Mouse (Mus musculus): ENCODE measurements at regions not wholly inside any gene's neighbourhood (a gene's known extent, or its start where the extent isn't known, plus 50 kb on each side); places are given as distances from the start of the nearest gene placed in this dataset.

DNA sequence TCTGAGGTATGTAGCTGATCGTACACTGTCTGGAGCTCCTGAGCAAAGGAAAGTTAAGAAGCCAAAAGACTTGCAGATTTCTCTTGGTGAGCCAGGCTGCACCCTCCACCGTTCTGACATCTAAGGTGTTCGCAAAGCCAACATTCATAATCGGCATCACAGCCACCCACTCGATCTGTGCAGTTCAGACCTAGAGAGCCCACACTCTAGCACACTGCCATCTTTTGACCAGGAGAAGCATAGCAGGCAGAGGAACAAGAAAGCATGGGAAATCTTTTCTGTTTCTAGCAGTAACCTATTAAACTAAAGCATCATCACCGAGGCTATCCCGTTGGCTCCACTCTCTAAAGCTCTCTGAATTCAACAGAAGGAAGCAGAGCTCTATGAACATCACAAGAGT is 59.2 kb downstream of the Areg start:
- H3K36me3 ChIP-seq, result no peaks in the 10 kb centered on the region
- no peak overlapping the region for H3K9ac ChIP-seq
- H3K27me3 ChIP-seq, result no peaks in the 10 kb centered on the region
- H3K9me3 ChIP-seq, result no peaks in the 10 kb centered on the region
- ATAC-seq (ENCODE audit: borderline replicate concordance, extremely low read depth, low FRiP score, low TSS enrichment), result no peak
- H3K27ac ChIP-seq, result no peak overlapping the region
- H3K4me2 ChIP-seq, result no peak overlapping the region
- WGBS, result 27% methylated on average over 7 of the region's 7 CpGs
- H3K4me1 ChIP-seq, result no peaks in the 10 kb centered on the region
- no peak overlapping the region for H3K4me3 ChIP-seq

DNA sequence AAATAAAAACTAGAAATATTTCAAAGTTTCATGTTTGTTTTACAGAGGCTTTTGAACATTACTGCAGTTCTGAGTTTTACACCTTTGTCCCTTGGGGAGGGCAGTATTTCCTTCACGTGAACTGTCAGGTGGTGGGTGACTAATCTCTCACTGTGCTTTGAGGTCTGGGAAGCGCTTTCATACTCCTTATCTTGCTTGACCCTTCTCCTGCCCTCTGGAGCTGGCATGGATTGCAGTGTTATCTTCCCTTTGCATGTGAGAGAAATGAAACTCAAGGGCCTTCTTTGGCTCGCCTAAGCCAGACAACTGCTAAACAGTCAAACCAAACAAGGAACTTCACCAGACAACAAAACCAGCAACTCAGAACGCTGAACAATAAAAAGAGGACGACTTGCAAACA is 61.0 kb downstream of the Areg start:
- H3K4me3 ChIP-seq, result no peak overlapping the region
- H3K36me3 ChIP-seq, result no peaks in the 10 kb centered on the region
- 28% methylated on average over 5 of the region's 5 CpGs for WGBS
- no peaks in the 10 kb centered on the region for H3K27me3 ChIP-seq
- 0 out of 2 replicates have a peak, but pooled peaks cover 5% of the 10 kb centered on the region for H3K4me1 ChIP-seq
- no peaks in the 10 kb centered on the region for H3K9me3 ChIP-seq
- no peak for ATAC-seq (ENCODE audit: borderline replicate concordance, extremely low read depth, low FRiP score, low TSS enrichment)
- no peak overlapping the region for H3K9ac ChIP-seq
- H3K4me2 ChIP-seq, result no peak overlapping the region
- no peak overlapping the region for H3K27ac ChIP-seq

DNA sequence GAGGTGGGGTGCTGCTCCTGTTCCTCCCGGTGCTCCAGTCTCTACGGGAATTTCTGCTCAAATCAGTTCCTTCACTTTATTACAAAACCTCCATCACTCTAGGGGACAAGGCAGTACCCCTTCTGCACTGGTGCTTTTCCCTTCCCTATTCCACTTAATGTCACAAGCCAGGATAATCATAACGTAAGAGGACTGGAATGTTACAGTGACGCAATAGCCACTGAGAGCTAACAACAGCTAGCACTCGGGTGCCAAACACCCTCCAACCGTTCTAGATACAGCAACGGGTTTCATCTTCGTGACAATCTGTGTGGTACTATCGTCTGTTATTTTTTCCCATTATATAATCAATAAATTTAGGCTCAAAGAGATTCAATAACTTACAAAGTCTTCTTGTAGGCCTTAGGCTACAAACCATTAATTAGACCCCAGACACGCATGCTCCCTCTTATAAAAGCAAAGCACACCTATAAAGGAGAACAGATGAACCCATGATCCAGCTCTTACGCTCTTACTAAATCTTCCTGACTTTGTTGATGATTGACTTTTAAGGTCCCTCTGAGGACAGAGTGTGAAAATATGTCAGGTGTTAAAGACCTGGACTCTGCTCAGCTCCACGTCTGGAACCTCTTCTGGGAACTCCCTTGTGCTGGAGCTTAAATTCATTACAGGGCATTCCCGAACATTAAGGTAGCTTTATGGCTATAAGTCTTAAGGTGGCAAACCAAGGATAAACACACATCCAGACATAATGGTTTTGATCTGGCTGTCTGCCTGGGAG is 65.0 kb downstream of the Areg start:
- no peaks in the 10 kb centered on the region for H3K36me3 ChIP-seq
- no peak overlapping the region for H3K4me2 ChIP-seq
- H3K4me1 ChIP-seq, result peaks cover 14% of the 10 kb centered on the region
- no peaks in the 10 kb centered on the region for H3K27me3 ChIP-seq
- no peak overlapping the region for H3K9ac ChIP-seq
- 69% methylated on average over 13 of the region's 13 CpGs for WGBS
- no peak overlapping the region for H3K27ac ChIP-seq
- H3K9me3 ChIP-seq, result no peaks in the 10 kb centered on the region
- peak; percentile 35; the same call in 1 of the 2 replicates for ATAC-seq (ENCODE audit: borderline replicate concordance, extremely low read depth, low FRiP score, low TSS enrichment)
- H3K4me3 ChIP-seq, result no peak overlapping the region

DNA sequence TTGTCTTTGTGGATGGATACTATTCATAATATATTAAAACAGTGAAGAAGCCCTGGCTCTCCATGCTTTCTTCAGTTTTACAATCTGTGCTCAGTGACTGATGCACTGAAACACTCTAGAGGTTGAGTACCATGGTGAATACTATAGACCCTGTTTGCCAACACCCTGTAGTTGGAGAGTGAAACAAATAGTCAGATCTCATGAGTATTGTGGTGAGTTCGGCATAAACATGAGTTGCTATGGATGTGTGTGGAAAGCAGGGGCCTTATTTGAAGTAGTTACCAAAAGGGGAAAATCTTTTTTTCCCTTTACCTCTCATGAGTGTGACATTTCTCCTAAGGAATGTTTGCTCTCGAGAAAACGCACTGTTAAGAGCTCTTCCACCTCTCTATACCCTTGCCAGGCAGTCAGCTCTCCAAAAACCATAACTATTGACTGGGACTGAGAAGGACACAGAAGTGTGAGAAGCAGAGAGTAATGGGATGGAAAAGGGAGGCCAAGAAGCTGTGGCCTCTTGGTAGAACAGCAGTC is 66.0 kb downstream of the Areg start:
- Histone ChIP-seq H3K36me3 (no peaks in the 10 kb centered on the region), H3K4me1 (peaks cover 14% of the 10 kb centered on the region), H3K27me3 (no peaks in the 10 kb centered on the region), H3K27ac (peak overlapping the region; percentile 67), H3K9ac (no peak overlapping the region), H3K4me3 (no peak overlapping the region), H3K9me3 (no peaks in the 10 kb centered on the region), H3K4me2 (no peak overlapping the region)
- ATAC-seq (ENCODE audit: borderline replicate concordance, extremely low read depth, low FRiP score, low TSS enrichment), result peak; percentile 39; the same call in 1 of the 2 replicates
- WGBS, result 61% methylated on average over 3 of the region's 3 CpGs

DNA sequence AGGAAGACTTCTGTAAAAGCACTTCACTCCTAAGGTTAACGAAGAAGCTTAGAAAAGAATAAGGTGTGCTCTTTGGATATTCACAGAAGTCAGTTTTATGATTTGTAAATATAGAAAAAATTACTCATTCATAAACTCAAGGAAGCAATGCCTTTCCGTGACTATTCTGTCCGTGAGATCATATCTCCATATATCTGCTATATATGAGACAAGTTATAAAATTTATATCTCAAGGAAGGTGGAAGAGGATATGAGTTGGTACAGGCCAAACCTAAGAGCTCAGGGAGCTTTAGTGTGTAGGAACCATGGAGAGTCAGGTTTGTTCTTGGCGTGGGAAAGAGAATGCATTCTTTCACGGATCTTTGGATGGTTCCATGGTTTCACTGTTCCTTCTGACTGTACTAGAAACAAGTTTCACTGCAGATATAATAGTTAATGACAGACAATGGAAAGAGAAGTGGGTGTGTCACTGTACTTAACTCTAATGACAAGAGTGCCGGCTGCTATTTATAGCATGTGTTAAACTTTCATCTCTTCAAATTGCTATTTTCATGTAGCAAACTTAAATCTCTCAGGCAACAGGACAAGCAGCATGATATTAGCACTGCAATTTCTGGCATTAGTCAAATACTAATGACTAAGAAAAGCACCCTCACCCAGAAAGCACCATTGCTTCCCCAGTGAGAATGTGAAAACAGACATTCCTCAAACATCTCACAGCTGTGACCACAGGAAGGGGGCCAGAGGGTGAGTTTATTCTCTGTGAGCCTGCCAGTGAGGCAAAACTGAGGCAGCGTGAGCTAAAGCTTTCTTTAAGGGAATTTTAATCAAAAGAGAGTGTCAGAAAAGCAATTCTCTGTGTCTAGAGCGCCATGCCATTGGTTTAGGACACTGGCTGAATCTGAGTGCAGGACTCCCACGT is 67.4 kb downstream of the Areg start:
- no peaks in the 10 kb centered on the region for H3K9me3 ChIP-seq
- no peak overlapping the region for H3K4me3 ChIP-seq
- H3K4me1 ChIP-seq, result peaks cover 14% of the 10 kb centered on the region
- no peaks in the 10 kb centered on the region for H3K27me3 ChIP-seq
- no peak overlapping the region for H3K4me2 ChIP-seq
- ATAC-seq (ENCODE audit: borderline replicate concordance, extremely low read depth, low FRiP score, low TSS enrichment), result no peak
- H3K9ac ChIP-seq, result no peak overlapping the region
- 67% methylated on average over 9 of the region's 9 CpGs for WGBS
- no peak overlapping the region for H3K27ac ChIP-seq
- no peaks in the 10 kb centered on the region for H3K36me3 ChIP-seq

DNA sequence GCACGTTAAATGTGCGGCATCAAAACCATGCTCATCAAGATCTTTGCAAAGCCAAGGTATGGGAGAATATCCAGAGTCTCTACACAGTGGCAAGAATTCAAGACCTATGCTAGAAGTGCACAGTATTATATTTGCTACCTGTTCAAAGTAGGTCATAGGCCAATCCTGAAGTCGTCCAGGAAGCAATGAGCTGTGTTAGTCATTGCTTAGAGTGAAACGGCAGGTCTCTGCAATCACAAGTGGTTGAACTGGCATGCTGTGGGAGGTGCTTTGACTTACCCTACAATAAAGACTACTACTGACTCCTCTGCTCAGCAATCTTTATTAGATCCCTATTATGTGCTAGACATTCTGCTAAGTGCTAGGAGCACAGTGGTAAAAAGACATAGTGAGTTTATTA is 80.8 kb downstream of the Areg start:
- ATAC-seq (ENCODE audit: borderline replicate concordance, extremely low read depth, low FRiP score, low TSS enrichment), result no peak
- no peaks in the 10 kb centered on the region for H3K36me3 ChIP-seq

DNA sequence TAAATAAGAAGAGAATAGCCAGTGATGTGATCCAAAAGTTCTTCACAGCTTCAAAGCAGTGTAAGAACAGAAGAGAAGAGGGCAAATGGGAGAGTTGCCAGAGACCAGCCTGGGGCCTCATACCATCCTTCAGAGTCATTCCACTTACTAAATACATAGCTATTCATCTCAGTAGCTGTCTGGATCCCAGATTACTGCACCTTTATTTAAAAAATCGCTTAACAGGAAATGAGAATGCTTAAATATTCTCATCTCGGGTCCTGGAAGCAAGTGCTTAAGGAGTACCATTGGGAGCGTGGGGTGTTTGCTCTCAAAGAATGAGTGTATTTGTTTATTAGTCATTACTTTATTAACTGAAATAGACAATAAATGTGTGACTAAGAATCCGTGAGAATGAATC is 102.3 kb downstream of the Areg start:
- ATAC-seq (ENCODE audit: borderline replicate concordance, extremely low read depth, low FRiP score, low TSS enrichment), result no peak
- no peak overlapping the region for H3K27ac ChIP-seq
- 33% methylated on average over 4 of the region's 4 CpGs for WGBS
- H3K9me3 ChIP-seq, result no peaks in the 10 kb centered on the region
- H3K4me1 ChIP-seq, result no peaks in the 10 kb centered on the region
- H3K4me3 ChIP-seq, result no peak overlapping the region
- H3K9ac ChIP-seq, result no peak overlapping the region
- H3K36me3 ChIP-seq, result no peaks in the 10 kb centered on the region
- H3K27me3 ChIP-seq, result no peaks in the 10 kb centered on the region
- no peak overlapping the region for H3K4me2 ChIP-seq

More for the DNA sequence above, 80.8 kb downstream of the Areg start:
- no peaks in the 10 kb centered on the region for H3K27me3 ChIP-seq
- H3K9me3 ChIP-seq, result no peaks in the 10 kb centered on the region
- no peak overlapping the region for H3K4me2 ChIP-seq
- 69% methylated on average over 4 of the region's 4 CpGs for WGBS
- H3K27ac ChIP-seq, result no peak overlapping the region
- H3K4me3 ChIP-seq, result no peak overlapping the region
- H3K4me1 ChIP-seq, result no peaks in the 10 kb centered on the region
- no peak overlapping the region for H3K9ac ChIP-seq

DNA sequence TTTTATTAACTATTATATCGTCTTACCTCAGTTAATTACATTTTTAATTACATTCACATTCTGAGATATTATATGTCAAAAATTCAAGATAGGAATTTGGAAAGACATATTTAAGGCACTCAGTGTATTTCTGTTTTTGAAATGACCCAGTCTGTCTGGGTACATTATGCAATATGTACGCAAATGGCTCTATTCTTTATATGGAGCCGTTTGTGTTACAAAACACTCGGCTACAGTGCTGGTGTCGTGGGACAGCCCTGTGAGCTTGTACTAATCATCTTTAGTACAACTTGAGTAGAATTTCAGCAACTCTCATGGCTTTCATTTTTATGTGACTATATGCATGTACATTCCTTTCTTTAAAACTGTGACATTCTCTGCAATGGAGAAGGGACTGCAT is 108.0 kb downstream of the Areg start:
- no peak for ATAC-seq (ENCODE audit: borderline replicate concordance, extremely low read depth, low FRiP score, low TSS enrichment)
- H3K4me1 ChIP-seq, result no peaks in the 10 kb centered on the region
- 73% methylated on average over 5 of the region's 5 CpGs for WGBS
- H3K9me3 ChIP-seq, result no peaks in the 10 kb centered on the region
- H3K27me3 ChIP-seq, result no peaks in the 10 kb centered on the region
- H3K4me3 ChIP-seq, result no peak overlapping the region
- no peak overlapping the region for H3K27ac ChIP-seq
- no peaks in the 10 kb centered on the region for H3K36me3 ChIP-seq
- H3K4me2 ChIP-seq, result no peak overlapping the region
- H3K9ac ChIP-seq, result no peak overlapping the region

DNA sequence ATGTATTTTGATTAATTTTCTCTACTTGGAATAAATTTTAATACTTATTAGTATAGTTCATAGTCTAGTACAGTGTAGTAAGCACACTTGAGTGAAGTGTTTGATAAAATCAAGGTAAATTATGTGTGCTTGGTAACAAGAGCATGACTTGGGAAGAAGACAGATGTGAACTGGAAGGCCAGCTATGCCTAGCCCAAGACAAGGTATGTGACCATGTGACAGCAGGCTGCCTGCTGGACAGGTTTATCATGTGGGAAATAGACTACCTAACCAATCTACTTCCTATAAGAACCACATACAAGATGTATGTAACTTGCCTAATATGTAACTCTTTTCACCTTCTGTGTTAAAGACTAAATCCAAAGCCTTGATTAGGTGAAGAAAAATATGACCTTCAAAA is 122.5 kb downstream of the Areg start:
- Histone ChIP-seq H3K4me2 (no peak overlapping the region), H3K36me3 (no peaks in the 10 kb centered on the region), H3K4me3 (no peak overlapping the region), H3K27me3 (no peaks in the 10 kb centered on the region), H3K4me1 (no peaks in the 10 kb centered on the region), H3K9me3 (no peaks in the 10 kb centered on the region; the same call in 1 of the 2 replicates), H3K9ac (no peak overlapping the region), H3K27ac (no peak overlapping the region)
- no peak; the same call in 1 of the 2 replicates for ATAC-seq (ENCODE audit: borderline replicate concordance, extremely low read depth, low FRiP score, low TSS enrichment)

DNA sequence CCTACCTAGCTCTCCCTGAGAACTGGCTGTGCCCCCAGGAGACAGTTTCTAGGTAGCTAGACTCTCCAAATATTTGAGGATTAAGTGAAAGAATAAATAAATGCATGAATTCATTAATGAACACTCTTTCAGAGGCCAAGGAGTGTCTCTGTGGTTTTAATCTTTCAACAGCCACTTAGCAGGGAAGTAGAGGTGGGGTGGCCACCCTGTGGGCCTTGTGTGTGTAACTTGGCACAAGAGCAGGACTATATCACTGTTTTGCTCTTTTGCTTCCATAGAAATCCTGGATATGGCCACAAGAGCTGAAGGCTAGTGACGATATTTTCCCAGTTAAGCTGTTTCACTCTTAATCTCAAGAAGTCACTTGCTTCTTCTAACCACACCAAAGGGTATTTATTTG is 123.1 kb downstream of the Areg start:
- no peak overlapping the region for H3K9ac ChIP-seq
- H3K27ac ChIP-seq, result no peak overlapping the region
- peak; percentile 72 for ATAC-seq (ENCODE audit: borderline replicate concordance, extremely low read depth, low FRiP score, low TSS enrichment)
- no peak overlapping the region for H3K4me3 ChIP-seq
- H3K9me3 ChIP-seq, result no peaks in the 10 kb centered on the region; the same call in 1 of the 2 replicates
- 44% methylated on average over 1 of the region's 1 CpGs for WGBS
- H3K4me1 ChIP-seq, result no peaks in the 10 kb centered on the region
- H3K36me3 ChIP-seq, result no peaks in the 10 kb centered on the region
- H3K4me2 ChIP-seq, result no peak overlapping the region
- H3K27me3 ChIP-seq, result no peaks in the 10 kb centered on the region

DNA sequence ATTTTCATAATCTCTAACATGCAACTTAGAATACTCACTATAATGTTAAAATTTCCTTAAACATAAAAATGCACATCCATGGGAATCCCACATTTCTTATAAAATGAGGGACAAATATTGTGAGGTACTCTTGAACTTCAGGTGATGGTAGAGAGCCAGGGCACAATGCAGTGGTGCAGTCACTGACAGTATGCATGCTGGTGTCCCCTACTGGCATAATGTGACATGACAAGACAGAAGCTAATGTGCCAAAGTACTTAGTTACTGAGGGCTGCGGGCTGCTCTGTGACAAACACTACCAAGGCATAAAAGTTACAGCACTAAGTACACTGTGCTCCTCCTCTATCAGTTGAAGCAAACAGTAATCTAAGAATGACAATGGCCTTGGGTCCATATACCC is 131.3 kb downstream of the Areg start:
- ATAC-seq (ENCODE audit: borderline replicate concordance, extremely low read depth, low FRiP score, low TSS enrichment), result no peak
- 71% methylated on average over 1 of the region's 1 CpGs for WGBS

DNA sequence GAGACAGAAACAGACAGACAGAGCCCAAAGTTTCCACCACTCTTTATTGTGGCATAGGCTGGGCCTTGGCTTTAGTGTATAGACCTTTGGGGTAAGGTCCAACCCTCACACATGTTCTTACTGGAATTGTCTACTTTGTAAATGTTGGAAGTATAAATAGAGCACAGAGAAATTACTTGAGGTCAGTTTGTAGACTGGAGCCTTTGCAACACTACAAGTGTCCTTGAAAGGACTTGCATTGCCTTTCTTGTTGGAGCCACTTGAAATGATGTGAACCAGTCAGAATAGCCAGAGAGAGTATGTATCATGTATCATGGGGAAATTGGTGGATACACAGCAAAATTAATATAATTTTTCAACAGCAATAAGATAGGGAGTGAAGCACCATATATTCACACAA is 131.4 kb downstream of the Btc start:
- Histone ChIP-seq H3K4me1 (no peaks in the 10 kb centered on the region), H3K36me3 (no peaks in the 10 kb centered on the region), H3K9ac (no peak overlapping the region), H3K27ac (no peak overlapping the region), H3K27me3 (no peaks in the 10 kb centered on the region), H3K4me2 (no peak overlapping the region), H3K9me3 (no peaks in the 10 kb centered on the region; the same call in 1 of the 2 replicates), H3K4me3 (no peak overlapping the region)
- ATAC-seq (ENCODE audit: borderline replicate concordance, extremely low read depth, low FRiP score, low TSS enrichment), result no peak

More for the DNA sequence above, 131.3 kb downstream of the Areg start:
- Histone ChIP-seq H3K27me3 (no peaks in the 10 kb centered on the region), H3K4me2 (no peak overlapping the region), H3K27ac (no peak overlapping the region), H3K9me3 (no peaks in the 10 kb centered on the region; the same call in 1 of the 2 replicates), H3K4me3 (no peak overlapping the region), H3K36me3 (no peaks in the 10 kb centered on the region), H3K4me1 (no peaks in the 10 kb centered on the region), H3K9ac (no peak overlapping the region)
